Mouse (Mus musculus) lung, postnatal 0 days (tissue): ENCODE data around the gene Lhx8.

Source experiments
- CTCF ChIP-seq: IDR thresholded peaks from 2 replicates; pipeline ENCODE4 v1.5.1; 2016; ENCODE audit warnings: antibody characterized with exemption, mild to moderate bottlenecking
- EP300 ChIP-seq: IDR thresholded peaks from 2 replicates; pipeline ENCODE4 v1.6.1; 2016; ENCODE audit warnings: antibody characterized with exemption, mild to moderate bottlenecking, control low read depth

- TF ChIP-seq CTCF, result no peak
- TF ChIP-seq EP300, result no peak
Observed at GRCm38 (mm10) chr3:154330181-154331002, at the start of gene Lhx8.
